Mouse (Mus musculus) induced T-regulatory cell, adult 2 months (primary cell): Measurements from ENCODE around the gene St3gal4.

Experiments used
- DNase-seq: peaks from one replicate; pipeline ENCODE4 v3.0.0-alpha.2; 2012; ENCODE audit warnings: low read depth

The St3gal4 gene

DNA sequence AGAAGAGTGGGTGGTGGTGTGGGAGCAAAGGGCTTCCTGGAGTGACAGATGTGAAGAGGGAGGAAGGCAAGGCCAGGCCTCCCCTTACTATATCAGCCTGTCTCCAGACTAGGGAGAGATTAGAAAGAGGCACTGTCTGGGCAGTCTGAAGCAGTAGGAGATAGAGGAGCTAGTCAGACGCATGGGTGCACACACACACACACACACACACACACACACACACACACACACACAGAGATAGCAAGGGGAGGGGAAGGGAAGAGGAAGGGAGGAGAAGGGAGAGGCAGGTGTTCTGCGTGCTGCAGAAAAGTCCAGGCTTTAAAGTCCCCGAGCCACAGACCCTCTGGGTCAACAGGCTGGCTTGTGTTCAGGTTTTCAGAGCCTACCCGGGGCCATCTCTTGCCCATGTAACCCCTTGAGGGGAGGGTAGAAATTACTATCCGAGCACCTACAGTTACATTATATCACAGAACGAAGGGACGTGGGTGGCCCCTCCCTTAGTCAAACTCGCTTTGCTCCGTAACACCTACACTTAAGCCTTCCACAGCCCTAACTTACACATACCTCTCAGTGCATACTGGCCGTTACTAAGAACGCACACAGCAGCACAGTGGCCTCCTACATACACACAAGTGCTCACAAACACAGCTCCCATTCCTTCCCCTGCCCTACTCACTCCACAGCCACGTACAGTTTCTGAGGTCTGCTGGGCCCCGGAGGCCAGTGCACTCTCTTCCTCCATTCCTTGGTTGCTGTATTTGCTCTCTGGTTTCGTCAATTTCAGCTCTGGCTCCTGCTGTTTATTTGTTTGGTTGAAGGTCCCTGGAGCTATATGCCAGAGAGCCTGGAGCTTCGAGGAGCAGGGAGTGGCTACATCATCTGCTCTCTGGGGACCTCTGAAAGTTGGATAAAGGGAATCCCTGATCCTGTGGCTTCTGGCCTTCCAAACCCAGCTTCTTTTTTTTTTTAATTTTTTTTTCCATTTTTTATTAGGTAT lies 12.9 kb downstream of the St3gal4 start:
- no peak for DNase-seq

GRCm38 (mm10) chr9:35105438-35105837 lies 13.6 kb downstream of the St3gal4 start:
- no peak for DNase-seq

GRCm38 (mm10) chr9:35104711-35105110 lies 14.4 kb downstream of the St3gal4 start:
- DNase-seq = no peak

DNA sequence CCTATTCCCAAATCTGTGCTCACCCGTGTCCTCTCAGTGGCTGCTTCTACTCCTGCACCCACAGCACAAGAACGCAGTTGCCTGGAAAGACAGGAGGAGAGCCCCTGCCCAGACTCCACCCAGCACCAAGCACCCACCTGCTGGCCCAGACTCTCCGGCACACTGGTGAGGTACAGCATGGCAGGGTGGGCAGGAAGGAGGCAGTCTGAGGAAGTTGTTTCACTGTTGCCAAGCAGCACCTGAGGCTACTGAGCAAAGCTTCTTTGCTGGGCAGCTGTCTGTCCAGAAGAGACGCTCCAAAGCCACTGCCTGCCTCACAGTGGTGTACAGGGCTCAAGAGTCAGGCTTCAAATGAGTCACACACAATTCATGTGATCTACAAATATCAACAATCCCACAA lies 20.3 kb downstream of the St3gal4 start:
- no peak for DNase-seq

DNA sequence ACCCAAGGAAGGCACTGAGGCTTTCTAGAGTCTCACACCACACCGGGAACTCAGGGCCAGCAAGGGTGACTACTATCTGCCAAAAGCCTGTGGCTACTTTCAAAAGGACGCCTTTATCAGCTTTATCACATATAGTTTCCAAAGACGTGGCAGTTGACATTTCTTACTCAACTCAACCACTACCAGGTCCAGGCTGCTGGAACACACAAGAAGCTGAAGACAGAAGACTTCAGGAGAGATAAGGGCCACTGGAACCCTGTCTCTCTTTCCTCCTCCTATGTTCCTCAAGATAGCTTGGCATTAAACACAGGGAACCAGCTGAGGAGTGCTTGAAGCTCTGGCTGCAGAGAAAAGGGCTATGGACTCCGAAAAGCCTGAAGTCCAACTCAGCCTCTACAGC lies 21.2 kb downstream of the St3gal4 start:
- DNase-seq = no peak

- no peak for DNase-seq
Observed at GRCm38 (mm10) chr9:35095726-35096125, 23.3 kb downstream of the St3gal4 start.

DNA sequence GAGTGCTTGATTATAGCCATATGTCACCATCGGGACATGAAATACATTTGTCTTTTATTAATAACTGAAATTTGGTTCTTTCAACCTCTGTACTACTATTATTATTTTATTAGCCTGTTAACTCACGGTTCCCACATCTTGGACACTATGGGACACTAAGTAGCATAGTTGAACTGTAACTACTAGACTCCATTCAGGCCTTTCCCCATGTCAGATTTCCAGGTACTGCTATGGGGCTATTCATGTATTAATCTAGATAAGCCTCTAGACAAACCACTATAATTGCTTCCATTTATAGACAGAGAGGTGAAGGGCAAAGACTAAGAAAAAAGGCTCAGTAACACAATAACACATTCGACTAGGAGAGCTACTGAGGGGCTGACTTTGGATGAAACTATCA lies 25.7 kb downstream of the St3gal4 start:
- DNase-seq = no peak

DNA sequence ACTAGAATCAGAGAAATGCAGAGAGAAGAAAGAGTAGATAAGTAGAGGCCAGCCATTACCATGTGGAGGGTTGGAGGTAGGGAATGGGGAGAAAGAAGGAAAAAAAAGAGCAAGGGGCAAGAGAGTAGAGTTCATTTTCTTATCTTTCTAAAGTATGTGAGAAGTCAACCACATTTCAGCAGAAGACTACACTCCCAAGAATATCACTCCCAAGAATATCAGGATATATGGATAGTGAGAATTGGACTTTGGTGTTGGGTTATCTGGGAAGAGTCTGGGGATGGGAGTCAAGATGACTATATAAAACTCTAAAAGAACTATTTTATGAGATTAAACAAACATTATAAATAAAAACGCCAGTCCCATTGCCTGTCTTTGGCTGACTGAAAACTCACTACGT lies 26.2 kb downstream of the St3gal4 start:
- DNase-seq = no peak

DNA sequence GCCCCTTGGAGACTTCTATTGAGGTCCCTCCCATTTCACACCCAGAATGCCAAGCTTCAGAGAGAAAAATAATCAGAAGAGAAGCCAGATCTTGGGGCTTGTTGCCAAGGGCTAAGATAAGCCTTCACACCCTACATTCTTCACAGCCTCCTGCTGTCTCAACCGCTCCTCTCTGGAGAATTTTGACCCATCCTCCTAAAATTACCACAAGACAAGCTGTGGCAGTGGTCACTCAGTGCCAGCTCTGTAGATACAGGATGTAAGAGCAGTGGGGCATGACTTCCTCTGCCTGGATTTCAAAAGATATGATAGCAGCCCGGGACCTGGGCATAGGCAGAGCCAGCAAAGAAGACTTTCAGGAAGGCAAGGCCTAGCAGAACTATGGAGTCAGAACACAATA lies 57.6 kb downstream of the St3gal4 start:
- no peak for DNase-seq

DNA sequence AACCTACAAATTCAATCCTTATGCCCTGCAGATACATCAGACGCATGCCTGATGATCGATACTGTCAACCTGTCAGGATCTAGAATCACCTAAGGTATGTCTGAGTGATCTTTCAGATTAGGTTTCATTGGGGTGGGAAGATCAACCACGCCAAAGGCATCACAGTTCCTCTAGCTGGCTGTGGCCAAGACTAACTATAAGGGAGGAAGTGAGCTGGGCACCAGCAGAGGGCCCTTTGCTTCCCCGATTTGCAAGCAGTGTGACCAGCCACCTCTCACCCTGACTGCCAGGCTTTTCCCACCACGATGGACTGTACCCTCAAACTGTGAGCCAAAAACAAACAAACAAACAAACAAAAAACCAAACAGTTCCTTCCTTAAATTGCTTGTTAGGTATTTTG lies 59.2 kb downstream of the St3gal4 start:
- no peak for DNase-seq

GRCm38 (mm10) chr9:35058596-35059354 lies 60.3 kb downstream of the St3gal4 start:
- no peak for DNase-seq

- no peak for DNase-seq
Observed at GRCm38 (mm10) chr9:35058186-35058585, 60.9 kb downstream of the St3gal4 start.

DNA sequence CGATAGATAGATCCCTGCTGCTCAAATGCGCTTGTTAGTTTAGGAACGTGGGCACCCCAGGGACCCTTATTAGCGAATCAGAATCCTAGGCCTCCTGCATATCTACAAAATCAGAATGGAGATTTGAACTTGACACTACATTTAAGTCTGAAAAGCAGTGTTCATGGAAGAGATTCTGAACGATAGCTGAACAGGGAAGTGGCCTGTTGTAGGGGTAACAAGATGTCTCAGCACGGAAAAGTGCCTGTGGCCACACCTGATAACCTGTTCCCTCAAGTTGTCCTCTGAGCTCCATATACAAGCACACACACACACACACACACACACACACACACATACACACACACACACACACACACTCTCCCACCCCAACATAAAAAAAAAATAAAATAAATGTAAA lies 61.4 kb downstream of the St3gal4 start:
- DNase-seq = no peak

GRCm38 (mm10) chr9:35056611-35057010 lies 62.5 kb downstream of the St3gal4 start:
- peak; percentile 17 for DNase-seq

GRCm38 (mm10) chr9:35055528-35056330 lies 63.3 kb downstream of the St3gal4 start:
- no peak for DNase-seq

GRCm38 (mm10) chr9:35053669-35054068 lies 65.4 kb downstream of the St3gal4 start:
- DNase-seq = no peak

- no peak for DNase-seq
Observed at GRCm38 (mm10) chr9:35053081-35053480, 66.0 kb downstream of the St3gal4 start.

DNA sequence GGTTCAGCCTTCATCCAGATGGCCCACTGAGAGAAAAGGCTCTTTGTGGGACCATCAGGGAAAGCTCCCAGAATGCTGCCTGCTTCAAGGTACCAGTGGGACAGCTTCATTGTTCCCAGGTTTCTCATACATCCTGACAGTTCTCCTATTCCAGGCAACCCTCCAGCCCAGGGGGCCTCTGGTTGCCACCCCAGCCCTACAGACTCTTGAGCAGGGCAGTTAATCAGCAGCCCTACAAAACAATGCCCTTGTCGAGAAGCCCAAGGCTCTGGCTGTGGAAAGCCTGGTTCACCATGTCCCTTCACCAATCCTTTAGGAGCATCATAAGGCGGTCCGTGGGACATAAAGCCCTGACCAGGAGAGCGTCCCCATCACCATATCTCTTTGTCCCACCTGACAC lies 66.4 kb downstream of the St3gal4 start:
- DNase-seq = no peak

DNA sequence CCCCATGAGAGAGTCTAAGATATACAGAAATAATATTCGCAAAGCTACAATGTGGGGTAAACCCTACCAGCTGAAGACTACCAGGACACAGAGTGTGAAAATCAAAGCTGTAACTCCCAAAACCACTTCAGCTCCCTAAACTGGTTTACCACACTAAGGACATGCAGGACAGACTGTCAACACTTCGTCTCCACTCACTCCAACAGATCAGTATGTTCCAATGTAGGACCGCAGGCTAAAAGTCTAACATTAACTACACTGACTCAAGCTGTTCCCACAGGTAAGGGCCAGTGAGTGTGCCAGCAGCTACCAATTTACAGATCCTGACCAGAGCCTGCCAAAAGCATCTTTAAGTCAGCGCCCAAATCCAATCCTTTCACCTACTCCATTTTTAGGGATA lies 67.4 kb downstream of the St3gal4 start:
- no peak for DNase-seq

DNA sequence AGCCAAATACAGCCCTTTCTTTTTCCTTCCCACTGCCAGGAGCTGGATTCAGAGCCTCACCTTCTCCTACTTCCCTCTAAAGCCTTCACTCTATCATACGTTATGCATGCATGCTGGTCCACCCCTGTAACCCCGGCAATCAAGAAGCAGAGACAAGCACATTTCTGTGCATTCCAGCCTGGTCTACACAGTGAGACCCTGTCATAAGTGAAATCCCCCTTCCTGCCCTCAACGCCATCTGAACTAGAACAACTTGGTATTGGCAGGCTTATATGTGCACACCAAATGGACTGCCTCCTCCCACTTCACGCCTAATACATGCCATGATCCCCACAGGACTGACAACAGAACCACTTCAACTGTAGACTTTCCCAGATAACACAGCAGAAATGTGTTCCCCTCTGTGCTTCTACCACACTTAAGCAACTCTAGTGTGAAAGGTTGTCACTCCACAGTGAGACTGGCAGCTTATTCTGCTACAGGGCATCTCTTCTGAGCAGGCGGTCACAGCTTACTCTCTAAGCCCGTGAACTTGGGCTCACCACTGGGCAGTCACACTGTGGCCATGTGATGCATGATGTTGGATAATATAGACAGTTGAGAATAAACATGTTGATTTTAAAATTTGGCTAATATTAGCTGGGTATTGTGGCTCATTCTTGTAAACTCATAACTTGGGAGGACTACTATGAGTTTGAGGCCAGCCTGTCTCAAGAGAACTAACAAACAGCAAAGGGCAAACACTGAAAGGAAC lies 68.2 kb downstream of the St3gal4 start:
- no peak for DNase-seq

DNA sequence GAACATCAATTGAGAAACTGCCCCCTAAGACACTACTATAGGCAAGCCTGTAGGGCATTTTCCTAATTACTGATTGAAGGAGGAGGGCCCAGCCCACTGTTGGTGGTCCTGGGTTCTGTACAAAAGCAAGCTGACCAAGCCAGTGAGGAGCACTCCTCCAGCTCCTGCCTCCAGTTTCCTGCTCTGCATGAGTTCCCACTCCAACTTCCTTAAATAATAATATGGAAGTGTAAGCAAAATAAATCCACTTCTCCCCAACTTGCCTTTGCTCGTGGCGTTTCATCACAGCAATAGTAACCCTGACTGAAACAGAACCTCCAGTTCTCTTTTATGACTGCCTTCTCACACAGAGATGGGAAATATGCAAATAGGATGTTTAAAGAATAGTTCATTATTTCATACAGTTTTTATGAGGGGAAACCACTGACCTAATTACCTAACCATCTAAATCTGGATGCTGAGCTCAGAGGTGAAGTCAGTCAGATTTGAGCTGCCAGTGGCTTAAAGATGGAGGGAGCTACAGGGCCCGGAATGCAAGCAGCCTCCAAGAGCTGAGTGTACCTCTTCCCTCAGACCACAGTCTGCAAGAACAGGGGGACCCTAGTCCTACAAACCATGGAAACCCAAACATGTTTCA lies 69.1 kb downstream of the St3gal4 start:
- no peak for DNase-seq
